Mouse (Mus musculus) layer of hippocampus, adult 2 months (tissue): ENCODE measurements around the gene Krba1. TPM values are rescaled to one million over a fixed set of nuclear protein-coding genes. Genes with fewer than 3 reads are reported as not detected.

Experiments used
- DNase-seq, 2 experiments: peaks; one replicate each; pipeline ENCODE4 v3.0.0; 2022; ENCODE audit warnings: low spot score in 2 of 2
- H3K27ac ChIP-seq: fragments of 200-600 bp; 2 replicates; pipeline ENCODE4 v1.8.1; 2022
- H3K4me3 ChIP-seq: fragments of 200-600 bp; 2 replicates; pipeline ENCODE4 v1.8.1; 2022; ENCODE audit warnings: mild to moderate bottlenecking
- CTCF ChIP-seq: fragments of 200-600 bp; conservative IDR thresholded peaks from 2 replicates; pipeline ENCODE4 v1.8.1; 2022; ENCODE audit warnings: antibody characterized with exemption, mild to moderate bottlenecking, moderate library complexity
- total RNA-seq, 2 experiments: library from RNA; stranded (reverse); gene quantifications; 2 replicates each; pipeline ENCODE4 v1.2.3; 2021

Gene Krba1
- total RNA-seq, 2 experiments from 2014 or later, result 42.9 to 49.3 TPM

DNA sequence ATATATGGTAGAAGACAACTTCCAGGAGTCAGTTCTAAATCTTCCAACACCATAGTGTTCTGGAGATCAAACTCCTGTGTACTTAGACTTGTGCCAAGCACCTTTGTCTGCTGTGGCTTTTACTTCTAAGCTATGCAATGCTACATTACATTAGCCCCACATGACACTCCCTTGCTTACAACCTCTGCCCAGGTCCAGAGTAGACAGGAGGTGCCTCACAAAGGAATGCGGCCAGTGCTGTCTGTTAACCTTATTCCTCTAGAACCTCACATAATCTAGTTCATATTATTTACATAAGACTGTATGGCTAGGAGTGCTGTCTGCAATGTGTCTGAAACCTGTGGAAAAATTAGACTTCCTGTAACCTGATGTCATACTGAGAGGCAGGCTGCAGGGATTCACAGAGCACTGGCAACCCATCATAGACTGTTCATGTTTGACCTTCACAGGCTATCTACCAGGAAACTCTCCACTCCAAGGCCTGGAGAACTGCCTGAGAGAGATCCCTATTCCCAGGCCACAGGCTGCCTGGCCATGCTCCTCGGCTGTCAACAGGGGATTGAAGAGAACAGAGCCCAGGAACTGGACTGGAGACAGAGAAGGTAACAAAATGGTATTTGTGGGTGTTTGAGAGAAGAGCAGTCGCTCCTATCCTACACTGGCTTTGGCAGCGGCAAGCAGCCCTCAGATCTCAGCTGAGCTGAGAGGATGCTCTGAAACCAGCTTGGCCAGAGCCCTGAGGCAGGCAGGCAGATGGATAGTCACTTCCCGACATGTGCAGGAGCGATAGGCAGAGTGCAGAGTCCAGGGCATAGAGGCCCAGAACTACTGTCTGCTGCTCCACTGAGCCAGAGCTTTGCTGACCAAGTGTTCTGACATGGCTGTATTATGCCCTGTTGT, 16.1 kb downstream of the Krba1 start:
- TF ChIP-seq CTCF, result no peak
- Histone ChIP-seq H3K4me3 (no peak overlapping the region), H3K27ac (no peak overlapping the region; the same call in 1 of the 2 replicates)
- peak in 1 of 2 experiments; percentile 9 for DNase-seq

DNA sequence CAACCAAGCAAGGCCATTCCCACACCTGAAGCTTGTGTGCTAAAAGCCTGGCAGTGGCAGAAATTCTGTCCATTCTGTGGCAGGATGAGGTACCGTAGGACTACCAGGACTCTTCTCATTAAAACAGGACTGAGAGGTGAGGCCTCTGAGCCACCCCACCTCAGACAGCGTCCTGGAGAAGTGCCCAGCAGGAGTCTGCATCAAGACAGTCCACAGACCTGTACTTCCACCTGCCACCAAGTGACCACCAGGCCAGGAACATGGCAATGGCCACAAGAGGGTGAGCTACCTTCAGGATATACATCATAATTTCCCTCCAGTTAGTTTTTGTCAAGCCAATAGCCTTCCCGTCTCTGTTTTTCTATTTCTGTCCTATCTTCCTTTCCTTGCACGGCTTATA, 16.8 kb downstream of the Krba1 start:
- peak in 1 of 2 experiments; percentile 4 for DNase-seq
- H3K4me3 ChIP-seq, result no peak overlapping the region
- no peak overlapping the region; the same call in 1 of the 2 replicates for H3K27ac ChIP-seq
- 0 out of 2 replicates have a peak, but pooled peaks have one; percentile 2 for TF ChIP-seq CTCF

DNA sequence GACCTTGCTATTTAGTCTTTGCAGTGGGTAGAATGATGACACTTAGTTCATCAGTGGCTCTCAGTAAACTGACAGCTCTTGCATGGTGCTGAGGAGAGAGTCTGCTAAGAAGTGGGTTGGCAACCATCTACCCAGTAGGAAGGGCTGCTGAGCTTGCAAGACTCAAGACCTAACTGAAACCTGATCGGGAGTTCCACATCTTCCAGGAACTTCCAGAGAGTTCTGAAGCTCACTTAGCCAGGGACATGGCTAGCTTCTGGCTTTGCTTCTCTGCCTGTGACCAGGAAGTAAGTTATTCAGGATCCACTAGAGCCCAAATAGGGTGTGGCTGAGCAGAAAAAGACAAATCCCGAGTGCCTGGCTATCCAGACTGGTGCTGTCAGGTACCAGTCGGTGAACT, 17.3 kb downstream of the Krba1 start:
- Histone ChIP-seq H3K4me3 (no peak overlapping the region), H3K27ac (no peak overlapping the region)
- DNase-seq, result peak in 1 of 2 experiments; percentile 3
- no peak for TF ChIP-seq CTCF

DNA sequence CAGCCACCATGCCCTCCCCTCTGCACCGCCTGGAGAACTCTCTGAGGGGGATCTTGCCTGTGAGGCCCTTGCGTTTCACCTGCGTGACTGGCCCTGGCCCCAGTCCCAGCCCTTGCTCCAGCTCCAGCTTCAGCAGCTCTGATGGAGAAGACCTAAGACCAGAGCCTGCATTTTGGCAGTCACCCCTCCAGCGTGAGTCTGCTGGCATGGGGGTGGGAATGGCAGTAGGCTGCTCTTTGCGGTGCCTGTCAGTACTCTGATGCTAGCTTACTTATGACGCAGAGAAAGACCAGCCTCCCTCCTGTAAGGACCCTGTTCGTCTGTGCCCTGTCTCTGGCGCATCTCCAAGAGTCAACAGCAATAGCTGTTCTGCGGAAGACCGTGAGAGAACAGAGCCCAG, 17.7 kb downstream of the Krba1 start:
- Histone ChIP-seq H3K27ac (no peak overlapping the region), H3K4me3 (no peak overlapping the region)
- no peak for DNase-seq
- no peak for TF ChIP-seq CTCF

DNA sequence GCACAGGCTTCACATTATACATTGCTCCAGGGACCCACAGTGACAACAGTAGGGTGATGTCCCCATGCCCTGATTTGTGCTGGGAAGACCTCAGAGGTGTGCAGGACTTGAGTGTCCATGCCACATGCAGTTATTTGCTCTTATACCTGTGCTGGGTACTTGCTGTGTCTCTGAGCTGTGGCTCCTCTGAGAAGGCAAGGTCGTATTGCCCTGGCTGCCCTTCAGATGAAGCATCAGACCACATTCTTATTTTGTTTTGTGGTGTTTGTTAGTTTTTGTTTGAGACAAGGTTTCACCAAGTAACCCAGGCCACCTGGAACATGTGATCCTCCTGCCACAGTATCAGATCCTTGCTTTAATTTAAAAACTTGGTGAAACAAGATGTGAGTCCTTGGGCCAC, 19.5 kb downstream of the Krba1 start:
- no peak for TF ChIP-seq CTCF
- no peak overlapping the region for H3K27ac ChIP-seq

DNA sequence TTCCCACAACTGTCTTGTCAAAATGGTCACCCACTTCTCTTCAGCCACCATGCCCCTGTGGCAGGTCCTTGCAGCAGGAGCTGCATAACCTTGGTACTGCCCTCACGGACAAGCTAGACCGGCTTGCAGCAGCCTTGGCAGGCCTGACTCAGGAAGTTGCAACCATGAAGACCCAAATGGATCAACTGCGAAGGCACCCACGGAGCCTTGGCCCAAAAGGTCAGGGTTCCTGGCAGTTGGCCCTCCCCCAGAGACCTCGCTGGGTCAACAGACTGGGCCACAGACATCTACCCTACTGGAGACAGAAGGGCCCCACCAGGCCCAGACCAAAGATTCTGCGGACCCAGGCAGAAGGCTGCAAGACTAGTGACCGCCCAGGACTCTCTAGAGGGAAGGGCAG, 20.2 kb downstream of the Krba1 start:
- no peak for TF ChIP-seq CTCF
- Histone ChIP-seq H3K27ac (no peak overlapping the region), H3K4me3 (no peak overlapping the region)
- DNase-seq, result no peak

More for the DNA sequence above, 19.5 kb downstream of the Krba1 start:
- no peak overlapping the region for H3K4me3 ChIP-seq
- no peak for DNase-seq

DNA sequence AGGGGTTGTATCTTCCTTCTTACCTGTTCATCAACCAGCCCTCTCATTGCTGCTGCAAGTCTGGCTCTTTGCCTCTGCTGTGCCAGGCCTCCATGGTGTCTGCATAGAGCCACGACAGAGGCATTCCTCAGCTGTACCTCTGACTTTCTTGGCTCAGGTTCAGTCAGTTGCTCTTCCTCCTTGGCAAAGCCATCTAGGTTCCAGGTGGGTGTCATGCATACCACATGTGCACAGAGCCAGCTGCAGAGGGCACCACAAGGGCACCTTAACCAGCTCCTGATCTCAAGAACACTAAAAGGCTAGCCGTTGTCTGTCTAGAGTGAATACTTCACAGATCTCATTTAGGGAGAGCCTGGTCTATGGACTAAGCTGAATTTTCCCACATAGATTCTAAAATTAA, 21.1 kb downstream of the Krba1 start:
- Histone ChIP-seq H3K27ac (no peak overlapping the region), H3K4me3 (no peak overlapping the region)
- no peak for DNase-seq
- TF ChIP-seq CTCF, result no peak

DNA sequence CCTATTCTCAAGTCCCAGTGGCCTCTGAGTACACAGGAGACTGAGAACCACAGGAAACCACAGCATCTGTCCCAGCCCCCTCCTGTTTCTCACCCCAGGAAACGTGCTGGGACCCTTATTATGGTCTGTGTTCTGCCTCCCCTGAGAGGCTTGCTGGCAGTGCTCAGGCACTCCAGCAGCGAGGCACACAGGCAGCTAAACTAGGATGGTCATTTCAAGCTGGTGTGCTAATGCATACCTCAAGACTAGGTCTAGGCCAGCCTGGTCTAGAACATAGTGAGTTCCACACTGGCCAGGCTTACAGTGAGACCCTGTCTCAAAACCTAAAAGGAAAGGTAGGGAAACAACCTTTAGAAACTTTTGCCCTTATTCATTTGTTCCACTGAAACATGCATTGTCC, 25.3 kb downstream of the Krba1 start:
- no peak for TF ChIP-seq CTCF
- Histone ChIP-seq H3K4me3 (no peak overlapping the region), H3K27ac (no peak overlapping the region)
- no peak for DNase-seq

DNA sequence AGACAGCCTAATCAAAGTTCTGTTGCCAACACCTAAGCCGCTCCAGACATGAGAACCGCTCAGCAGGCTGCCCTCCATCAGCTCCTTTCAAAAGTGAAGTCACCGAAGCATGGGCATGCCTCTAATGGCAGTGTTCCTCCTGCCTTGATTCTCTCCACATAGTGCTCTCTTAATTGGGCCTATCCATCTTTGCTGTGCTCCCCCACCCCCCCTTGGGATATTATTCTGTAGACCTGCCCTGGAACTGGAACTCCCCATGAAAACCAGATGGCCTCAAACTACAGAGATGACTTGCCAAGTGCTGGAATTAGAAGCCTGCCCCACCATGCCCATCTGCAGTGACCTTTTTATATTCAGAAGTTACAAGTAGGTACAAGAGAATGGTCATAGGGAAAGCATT, 27.9 kb downstream of the Krba1 start:
- no peak for DNase-seq
- no peak overlapping the region for H3K4me3 ChIP-seq
- TF ChIP-seq CTCF, result no peak
- H3K27ac ChIP-seq, result no peak overlapping the region

DNA sequence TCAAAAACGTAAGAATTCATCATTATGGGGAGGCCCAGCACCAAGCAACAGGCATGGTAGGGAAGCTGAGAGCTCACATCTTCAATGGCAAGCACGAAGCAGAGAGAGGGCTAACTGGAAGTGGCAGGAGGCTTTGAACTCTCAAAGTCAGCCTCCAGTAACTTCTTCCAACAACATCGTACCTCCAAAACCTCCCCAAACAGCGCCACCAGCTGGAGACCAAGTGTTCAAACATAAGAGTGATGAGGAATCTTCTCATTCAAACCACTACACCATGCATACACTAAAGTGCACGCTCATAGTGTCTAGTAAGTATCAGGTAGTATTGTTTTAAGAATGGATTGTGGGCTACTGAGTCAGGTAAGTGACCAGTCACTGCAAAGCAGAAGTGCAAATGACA, 28.7 kb downstream of the Krba1 start:
- peak; percentile 35 for TF ChIP-seq CTCF

DNA sequence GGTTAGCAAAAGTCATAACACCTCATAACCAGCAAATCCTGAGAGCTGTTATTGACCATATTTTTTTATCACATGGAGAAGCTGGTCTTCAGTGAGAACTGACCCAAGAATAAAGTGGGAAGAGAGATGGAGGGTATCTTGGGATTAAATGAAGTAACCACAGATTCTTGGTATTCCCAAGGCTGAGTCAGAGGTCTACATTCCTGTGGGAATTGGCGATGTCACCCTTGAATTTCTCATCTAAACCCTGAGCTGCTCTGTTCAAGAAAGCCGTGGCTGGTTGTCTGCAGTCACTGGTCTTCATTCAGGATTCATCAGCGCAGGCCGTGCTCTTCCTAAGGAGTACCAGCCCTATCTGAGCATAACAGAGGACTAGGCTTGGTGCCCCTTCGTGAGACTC, 31.6 kb downstream of the Krba1 start:
- Histone ChIP-seq H3K27ac (no peak overlapping the region), H3K4me3 (no peak overlapping the region)
- no peak for TF ChIP-seq CTCF
- no peak for DNase-seq

More for the DNA sequence above, 28.7 kb downstream of the Krba1 start:
- no peak overlapping the region for H3K4me3 ChIP-seq
- no peak overlapping the region for H3K27ac ChIP-seq
- no peak for DNase-seq

DNA sequence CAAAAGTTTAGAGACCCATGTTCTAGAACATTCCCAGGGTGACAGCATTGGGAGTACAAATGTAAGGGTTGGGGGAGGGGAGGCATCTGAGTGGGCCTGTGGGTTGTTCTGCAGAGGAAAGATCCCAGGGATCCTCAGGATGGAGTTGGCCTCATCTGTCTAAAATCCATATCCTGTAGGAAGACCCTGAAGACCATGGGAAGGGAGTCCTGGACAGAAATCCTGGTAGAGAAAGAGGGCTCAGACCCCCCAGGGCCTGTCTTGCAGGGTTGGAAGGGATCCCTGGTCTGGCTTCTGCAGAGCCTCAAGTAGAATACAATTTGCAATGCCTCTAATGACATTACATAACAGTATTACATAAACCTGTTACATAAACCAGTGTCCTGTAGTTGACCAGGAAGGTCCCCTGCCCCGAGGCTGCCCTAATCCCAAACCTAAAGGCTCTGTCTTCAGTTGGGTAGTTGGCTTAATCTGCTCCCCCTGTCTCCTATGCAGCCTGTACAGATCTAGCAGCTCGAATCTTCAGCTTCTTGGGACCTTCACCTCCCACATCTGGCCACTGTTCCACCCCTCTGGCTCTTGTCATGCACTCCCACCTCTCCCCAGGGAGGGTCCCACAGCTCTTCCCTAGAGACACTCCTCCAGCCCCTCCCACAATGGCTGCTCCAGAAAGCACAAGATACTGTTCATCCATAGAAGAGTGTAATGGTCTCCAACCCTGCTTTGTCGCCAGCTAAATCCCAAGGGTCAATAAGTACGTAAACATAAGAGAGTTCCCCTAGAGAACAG, 33.6 kb downstream of the Krba1 start:
- DNase-seq, result no peak
- H3K4me3 ChIP-seq, result no peak overlapping the region
- H3K27ac ChIP-seq, result no peak overlapping the region
- TF ChIP-seq CTCF, result no peak

DNA sequence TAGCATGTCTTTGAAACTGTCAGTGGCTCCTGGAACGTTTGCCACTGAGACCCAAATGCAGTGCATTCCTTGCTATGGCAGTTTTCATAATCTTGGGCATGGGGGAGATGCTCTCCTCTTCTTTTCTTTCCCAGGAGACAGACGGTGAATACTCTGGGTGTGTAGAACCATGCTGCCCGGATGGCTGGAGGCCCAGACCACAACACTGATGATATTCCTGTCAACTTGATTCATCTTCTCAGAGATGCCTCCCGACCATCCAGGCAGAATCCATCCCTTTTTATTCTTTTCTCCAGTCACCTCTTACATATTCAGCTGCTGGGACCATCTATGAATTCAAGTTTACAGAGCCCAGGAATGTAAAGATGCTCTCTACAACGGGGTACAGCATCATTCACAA, 35.4 kb downstream of the Krba1 start:
- Histone ChIP-seq H3K4me3 (no peak overlapping the region), H3K27ac (no peak overlapping the region)
- DNase-seq, result no peak
- TF ChIP-seq CTCF, result no peak
